Mouse (Mus musculus): ENCODE measurements around the gene Obsl1.

DNA sequence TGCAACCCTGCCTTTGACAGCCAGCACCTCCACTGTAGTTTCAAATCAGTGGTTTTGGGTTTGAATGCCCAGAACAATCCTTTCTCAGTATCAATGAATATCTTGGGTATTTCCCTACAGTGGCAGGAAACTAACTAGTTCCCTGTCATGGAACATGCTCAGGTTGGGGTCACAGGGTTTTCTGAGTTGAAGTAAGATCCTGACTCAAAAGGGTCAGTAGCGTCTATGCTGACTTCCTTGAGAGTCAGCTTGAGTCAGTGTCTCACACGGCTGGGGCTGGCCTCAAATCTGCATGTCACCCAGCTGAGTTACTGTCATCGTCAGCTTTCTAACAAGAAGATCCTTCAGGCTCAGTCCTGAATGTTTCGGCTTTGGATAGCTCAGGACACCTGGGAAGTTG is 7.4 kb downstream of the Obsl1 start:
- TF ChIP-seq CTCF (IDR thresholded peaks at IDR 0.05; ENCODE audit: low read depth, low read length) (no peak), POLR2A (IDR thresholded peaks at IDR 0.05; ENCODE audit: extremely low read depth, insufficient read depth, low read length) (no peak)

Data from liver, adult 2 months (tissue).